Mouse (Mus musculus) limb, embryonic 14.5 days (tissue): Measurements from ENCODE around the gene Fign. TPM values are rescaled to one million over a fixed set of nuclear protein-coding genes. Genes with fewer than 3 reads are reported as not detected.
A peak's percentile ranks its signal among the peaks of the same experiment; 100 is the strongest.

Experiments
- ATAC-seq: fragments of 200-750 bp; cut with Nextera tagmentation; 2 replicates; pipeline ENCODE4 v1.8.0; 2017; ENCODE audit warnings: low read depth, moderate number of reproducible peaks, moderate TSS enrichment; ENCODE audit not compliant: low FRiP score
- DNase-seq: peaks from one replicate; pipeline ENCODE4 v3.0.0-alpha.2; 2015; ENCODE audit warnings: low spot score
- H3K27ac ChIP-seq: fragments of 300-500 bp; sonication (generic); replicated peaks from 2 replicates; pipeline ENCODE4 v1.5.1; 2014; ENCODE audit warnings: low read depth, mild to moderate bottlenecking, low read length, moderate library complexity, mixed read lengths
- H3K27me3 ChIP-seq: fragments of 300-500 bp; sonication (generic); 2 replicates; pipeline ENCODE4 v1.6.1; 2014; ENCODE audit warnings: low read length, mixed read lengths; ENCODE audit not compliant: control insufficient read depth, insufficient read depth
- H3K36me3 ChIP-seq: fragments of 300-500 bp; sonication (generic); 2 replicates; pipeline ENCODE4 v1.6.1; 2014; ENCODE audit warnings: mild to moderate bottlenecking, low read length, moderate library complexity, mixed read lengths; ENCODE audit not compliant: control insufficient read depth, insufficient read depth
- H3K4me1 ChIP-seq: fragments of 300-500 bp; sonication (generic); 2 replicates; pipeline ENCODE4 v1.6.1; 2014; ENCODE audit warnings: antibody characterized with exemption, low read length, mixed read lengths; ENCODE audit not compliant: control insufficient read depth, insufficient read depth
- H3K4me2 ChIP-seq: fragments of 300-500 bp; sonication (generic); replicated peaks from 2 replicates; pipeline ENCODE4 v1.6.1; 2014; ENCODE audit warnings: low read depth, mild to moderate bottlenecking, low read length, moderate library complexity; ENCODE audit not compliant: severe bottlenecking
- H3K4me3 ChIP-seq: fragments of 300-500 bp; sonication (generic); replicated peaks from 2 replicates; pipeline ENCODE4 v1.5.1; 2014; ENCODE audit warnings: low read length
- H3K9ac ChIP-seq: fragments of 300-500 bp; sonication (generic); 2 replicates; pipeline ENCODE4 v1.6.1; 2014; ENCODE audit warnings: mild to moderate bottlenecking, low read depth, low read length, moderate library complexity; ENCODE audit not compliant: severe bottlenecking
- H3K9me3 ChIP-seq: fragments of 300-500 bp; sonication (generic); 2 replicates; pipeline ENCODE4 v1.6.1; 2016; ENCODE audit warnings: low read length; ENCODE audit not compliant: control insufficient read depth
- POLR2A ChIP-seq: fragments of 200-500 bp; IDR thresholded peaks from 2 replicates; pipeline ENCODE4 v1.8.0; 2012; ENCODE audit warnings: inconsistent platforms, mild to moderate bottlenecking, moderate library complexity, borderline replicate concordance; ENCODE audit not compliant: insufficient read depth, insufficient read length; ENCODE audit errors: extremely low read depth
- WGBS: fragments of 180-500 bp; shearing (Covaris S2); extraction: QIAGEN DNeasy Blood & Tissue Kit; methylation state at CpG from one replicate; pipeline ENCODE4 v1.1.7; 2014; 5-methylcytosine and 5-hydroxymethylcytosine counted together
- polyA plus RNA-seq, 2 experiments: library from polyadenylated mRNA; depleted of rRNA in 1 of 2; stranded (reverse) in 1 of 2; unstranded in 1 of 2; fragments of >200 nt; fragmentation: Nextera tagmentation in 1 of 2; extraction: Ambion mirVana in 1 of 2; gene quantifications; 2 replicates each; pipeline versions ENCODE4 v1.2.1 to v1.2.3; 2012 to 2014

Fign gene
- polyA plus RNA-seq (2012; rRNA removed) (2.8 and 3.8 TPM in 2 replicates), polyA plus RNA-seq (2014; fragmentation: Nextera tagmentation; extraction: Ambion mirVana) (4.0 and 5.7 TPM in 2 replicates)

- no peaks in the 10 kb centered on the region for H3K9me3 ChIP-seq
- H3K4me1 ChIP-seq = peaks cover 3% of the 10 kb centered on the region
- WGBS = under 1% methylated on average over 22 of the region's 85 CpGs
- peak within 1 kb of the TSS; percentile 75 for H3K4me3 ChIP-seq
- H3K4me2 ChIP-seq = peak within 1 kb of the TSS; percentile 72
- peak within 1 kb of the TSS; percentile 95 for H3K9ac ChIP-seq
- TF ChIP-seq POLR2A = peak; percentile 75; the same call in 1 of the 2 replicates
- H3K27ac ChIP-seq = peak within 1 kb of the TSS; percentile 95
- ATAC-seq (peak; percentile 85), DNase-seq (peak; percentile 87)
- H3K36me3 ChIP-seq = no peaks in the 10 kb centered on the region
- H3K27me3 ChIP-seq = no peaks in the 10 kb centered on the region
Measured at GRCm38 (mm10) chr2:64097937-64098617, at the start of gene Fign. Fign (minus strand) TSS chr2:64098038.

- Histone ChIP-seq H3K27ac (no peak overlapping the region), H3K9me3 (no peaks in the 10 kb centered on the region), H3K4me3 (no peak overlapping the region), H3K27me3 (no peaks in the 10 kb centered on the region), H3K4me1 (no peaks in the 10 kb centered on the region), H3K36me3 (no peaks in the 10 kb centered on the region), H3K9ac (no peak overlapping the region), H3K4me2 (no peak overlapping the region)
- WGBS = 64% methylated on average over 4 of the region's 4 CpGs
- TF ChIP-seq POLR2A = no peak
- no peak for ATAC-seq
- DNase-seq = no peak
Measured at GRCm38 (mm10) chr2:64133597-64133996, 35.8 kb upstream of the Fign start.

GRCm38 (mm10) chr2:64120495-64120894 lies 22.7 kb upstream of the Fign start:
- Histone ChIP-seq H3K4me1 (no peaks in the 10 kb centered on the region), H3K27me3 (no peaks in the 10 kb centered on the region), H3K4me2 (no peak overlapping the region), H3K9ac (no peak overlapping the region), H3K4me3 (no peak overlapping the region), H3K9me3 (no peaks in the 10 kb centered on the region), H3K36me3 (no peaks in the 10 kb centered on the region), H3K27ac (no peak overlapping the region)
- ATAC-seq = no peak
- no peak for DNase-seq
- 89% methylated on average over 5 of the region's 5 CpGs for WGBS
- TF ChIP-seq POLR2A = no peak

GRCm38 (mm10) chr2:64116613-64117012 lies 18.8 kb upstream of the Fign start:
- Histone ChIP-seq H3K36me3 (no peaks in the 10 kb centered on the region), H3K4me2 (no peak overlapping the region), H3K27ac (no peak overlapping the region), H3K27me3 (no peaks in the 10 kb centered on the region), H3K9ac (no peak overlapping the region), H3K4me3 (no peak overlapping the region), H3K4me1 (no peaks in the 10 kb centered on the region), H3K9me3 (no peaks in the 10 kb centered on the region)
- ATAC-seq (no peak), DNase-seq (no peak)
- 63% methylated on average over 7 of the region's 7 CpGs for WGBS
- no peak for TF ChIP-seq POLR2A

- Histone ChIP-seq H3K4me3 (no peak overlapping the region), H3K27ac (no peak overlapping the region), H3K36me3 (no peaks in the 10 kb centered on the region), H3K9ac (no peak overlapping the region), H3K4me1 (no peaks in the 10 kb centered on the region), H3K27me3 (no peaks in the 10 kb centered on the region), H3K9me3 (no peaks in the 10 kb centered on the region), H3K4me2 (no peak overlapping the region)
- ATAC-seq = no peak
- 82% methylated on average over 3 of the region's 3 CpGs for WGBS
- TF ChIP-seq POLR2A = no peak
- DNase-seq = no peak
Measured at GRCm38 (mm10) chr2:64111133-64111532, 13.3 kb upstream of the Fign start.
